19 mouse cellular contexts compared by ENCODE assay signal in the genomic region with DNA sequence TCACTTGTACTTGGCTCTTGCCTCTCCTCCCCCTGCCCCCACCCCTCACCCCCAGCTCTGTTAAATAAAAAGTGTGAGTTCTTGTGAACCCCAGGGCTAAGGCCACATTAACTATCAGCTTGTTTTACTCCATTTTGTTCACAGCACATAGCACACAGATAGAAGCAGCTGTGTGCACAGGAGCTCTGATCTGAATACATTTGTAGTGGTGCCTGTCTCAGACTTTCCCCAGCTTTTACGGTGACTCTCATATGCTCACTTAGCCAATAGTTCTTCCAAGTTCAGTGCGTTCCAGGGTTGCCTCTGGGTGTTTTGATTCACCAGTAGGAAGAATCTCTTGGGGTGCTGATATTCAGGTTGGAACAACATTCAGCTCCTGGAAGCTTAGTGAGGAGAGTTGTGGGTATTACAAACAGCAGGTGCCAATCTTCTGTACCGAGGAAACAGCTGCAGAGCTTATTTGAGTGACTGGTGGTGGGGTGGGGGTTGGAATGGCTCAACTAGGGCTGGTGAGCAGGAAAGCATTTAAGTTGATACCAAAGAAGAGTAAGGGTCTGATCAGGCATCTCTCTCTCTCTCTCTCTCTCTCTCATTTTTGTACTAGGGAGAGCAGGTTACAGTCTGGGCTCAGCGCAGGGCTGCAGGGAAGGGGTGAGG. TPM values are rescaled to one million over a fixed set of nuclear protein-coding genes. Genes with fewer than 3 reads are reported as not detected.
DNase-seq lines count a peak whose midpoint lies in the region; ATAC-seq and TF ChIP-seq lines count a peak whose summit lies in the region.
"Had no signal": no experiment of that assay in that cellular context is flagged by ENCODE, and none has a peak within 500 bp of the region (broad histone marks: within the 10 kb centered on the region; RNA-seq: fewer than 3 reads in every experiment).

No protein-coding gene starts in this region.

- 68% methylated on average over 4 of the region's 4 CpGs for WGBS in midbrain, embryonic 10.5 days
- 62% methylated on average over 4 of the region's 4 CpGs for WGBS in midbrain, embryonic 11.5 days
- 27% methylated on average over 4 of the region's 4 CpGs for WGBS in forebrain, embryonic 14.5 days
- 33% methylated on average over 4 of the region's 4 CpGs for WGBS in hindbrain, postnatal 0 days
- 76% methylated on average over 4 of the region's 4 CpGs for WGBS in intestine, postnatal 0 days

- H3K36me3 ChIP-seq in midbrain, embryonic 10.5 days: no peaks in the 10 kb centered on the region
- H3K36me3 ChIP-seq in midbrain, embryonic 11.5 days (ENCODE audit: control insufficient read depth, insufficient read depth, low read length): no peaks in the 10 kb centered on the region
- H3K36me3 ChIP-seq in forebrain, embryonic 14.5 days (ENCODE audit: control insufficient read depth, insufficient read depth, low read length): no peaks in the 10 kb centered on the region
- H3K36me3 ChIP-seq in hindbrain, postnatal 0 days (ENCODE audit: insufficient read depth, low read length): no peaks in the 10 kb centered on the region
- no peaks in the 10 kb centered on the region for H3K36me3 ChIP-seq in intestine, postnatal 0 days (ENCODE audit: control insufficient read depth, insufficient read depth)
- H3K36me3 ChIP-seq: G1E had no signal

- no peaks in the 10 kb centered on the region for H3K27me3 ChIP-seq in midbrain, embryonic 10.5 days (ENCODE audit: low read depth, poor library complexity, severe bottlenecking)
- no peaks in the 10 kb centered on the region for H3K27me3 ChIP-seq in midbrain, embryonic 11.5 days (ENCODE audit: control insufficient read depth, insufficient read depth, low read length)
- H3K27me3 ChIP-seq in forebrain, embryonic 14.5 days (replicated peaks; ENCODE audit: control insufficient read depth, insufficient read depth, low read length): no peaks in the 10 kb centered on the region
- no peaks in the 10 kb centered on the region for H3K27me3 ChIP-seq in hindbrain, postnatal 0 days (ENCODE audit: insufficient read depth, low read length)
- H3K27me3 ChIP-seq in intestine, postnatal 0 days (replicated peaks; ENCODE audit: control insufficient read depth, insufficient read depth, low read length): no peaks in the 10 kb centered on the region

- no peaks in the 10 kb centered on the region for H3K9me3 ChIP-seq in midbrain, embryonic 10.5 days (replicated peaks)
- H3K9me3 ChIP-seq in midbrain, embryonic 11.5 days (ENCODE audit: control insufficient read depth, low read length): no peaks in the 10 kb centered on the region
- H3K9me3 ChIP-seq in forebrain, embryonic 14.5 days (replicated peaks; ENCODE audit: control insufficient read depth, low read length): no peaks in the 10 kb centered on the region
- H3K9me3 ChIP-seq in hindbrain, postnatal 0 days (ENCODE audit: low read length): no peaks in the 10 kb centered on the region
- H3K9me3 ChIP-seq in intestine, postnatal 0 days (ENCODE audit: control insufficient read depth): no peaks in the 10 kb centered on the region
- H3K9me3 ChIP-seq: G1E had no signal

- no peak for DNase-seq in midbrain, embryonic 10.5 days (ENCODE audit: low spot score)
- no peak for DNase-seq in midbrain, embryonic 11.5 days (ENCODE audit: low spot score, missing footprints)
- peak; percentile 30 for DNase-seq in forebrain, embryonic 14.5 days (ENCODE audit: low spot score)
- DNase-seq in hindbrain, postnatal 0 days (ENCODE audit: low spot score): peak; percentile 10
- DNase-seq in retina, embryonic 14.5 days (ENCODE audit: low spot score): peak; percentile 25
- DNase-seq in kidney, adult 9 months: no peak
- DNase-seq in kidney, postnatal 36 days: no peak
- DNase-seq: adrenal gland, postnatal 25 days; cerebellum, adult 11 months; kidney, postnatal 10 days; lung, postnatal 10 days; right cerebral cortex, postnatal 4 days; thymus, postnatal 4 days had no signal

- no peak for ATAC-seq in midbrain, embryonic 11.5 days (ENCODE audit: low FRiP score)
- peak; percentile 19; the same call in 1 of the 2 replicates for ATAC-seq in forebrain, embryonic 14.5 days
- ATAC-seq in hindbrain, postnatal 0 days: no peak
- ATAC-seq in intestine, postnatal 0 days: no peak

- peaks cover 24% of the 10 kb centered on the region for H3K4me1 ChIP-seq in midbrain, embryonic 10.5 days
- H3K4me1 ChIP-seq in midbrain, embryonic 11.5 days (ENCODE audit: control insufficient read depth, insufficient read depth, low read length): peaks cover 9% of the 10 kb centered on the region; the same call in 1 of the 2 replicates
- H3K4me1 ChIP-seq in forebrain, embryonic 14.5 days (ENCODE audit: control insufficient read depth, insufficient read depth, low read length): peaks cover 24% of the 10 kb centered on the region
- H3K4me1 ChIP-seq in hindbrain, postnatal 0 days (ENCODE audit: insufficient read depth, low read length): peaks cover 7% of the 10 kb centered on the region
- no peaks in the 10 kb centered on the region for H3K4me1 ChIP-seq in intestine, postnatal 0 days (replicated peaks; ENCODE audit: control insufficient read depth, insufficient read depth, low read length)

- peak overlapping the region; percentile 57 for H3K27ac ChIP-seq in midbrain, embryonic 10.5 days (replicated peaks)
- no peak overlapping the region for H3K27ac ChIP-seq in midbrain, embryonic 11.5 days (ENCODE audit: low read depth, low read length)
- peak overlapping the region; percentile 72 for H3K27ac ChIP-seq in forebrain, embryonic 14.5 days (ENCODE audit: low read depth, low read length)
- H3K27ac ChIP-seq in hindbrain, postnatal 0 days: peak overlapping the region; percentile 62
- H3K27ac ChIP-seq in intestine, postnatal 0 days (ENCODE audit: low read depth, low read length): no peak overlapping the region

- H3K4me2 ChIP-seq in midbrain, embryonic 11.5 days: no peak overlapping the region
- H3K4me2 ChIP-seq in forebrain, embryonic 14.5 days (ENCODE audit: low read length): no peak overlapping the region
- no peak overlapping the region for H3K4me2 ChIP-seq in hindbrain, postnatal 0 days (ENCODE audit: low read depth, low read length)
- no peak overlapping the region for H3K4me2 ChIP-seq in intestine, postnatal 0 days (replicated peaks; ENCODE audit: low read depth)

- no peak overlapping the region for H3K4me3 ChIP-seq in midbrain, embryonic 10.5 days
- no peak overlapping the region for H3K4me3 ChIP-seq in midbrain, embryonic 11.5 days (ENCODE audit: low read depth, low read length)
- H3K4me3 ChIP-seq in forebrain, embryonic 14.5 days (ENCODE audit: low read depth, low read length): no peak overlapping the region
- no peak overlapping the region for H3K4me3 ChIP-seq in hindbrain, postnatal 0 days (ENCODE audit: low read length)
- H3K4me3 ChIP-seq in intestine, postnatal 0 days (ENCODE audit: low read depth, low read length): no peak overlapping the region

- H3K9ac ChIP-seq in midbrain, embryonic 11.5 days (ENCODE audit: low read length): no peak overlapping the region
- no peak overlapping the region for H3K9ac ChIP-seq in forebrain, embryonic 14.5 days (ENCODE audit: low read length)
- no peak overlapping the region for H3K9ac ChIP-seq in hindbrain, postnatal 0 days (replicated peaks; ENCODE audit: low read length)
- no peak overlapping the region for H3K9ac ChIP-seq in intestine, postnatal 0 days (ENCODE audit: low read depth, low read length)

- TF ChIP-seq CTCF in hindbrain, postnatal 0 days (IDR thresholded peaks at IDR 0.05; ENCODE audit: low read depth): no peak
- TF ChIP-seq CTCF in intestine, postnatal 0 days (IDR thresholded peaks at IDR 0.05; ENCODE audit: low read depth): no peak

RNA-seq across cellular contexts. Expression of a gene that starts 51.7 kb away (rescaled TPM):
- 0.12 and 0.27 TPM in 2 replicates for polyA plus RNA-seq in midbrain, embryonic 10.5 days (2016; fragmentation: Nextera tagmentation; extraction: Ambion mirVana)
- polyA plus RNA-seq in midbrain, embryonic 11.5 days (2014; fragmentation: Nextera tagmentation; extraction: Ambion mirVana): 0.07 and 0.23 TPM in 2 replicates
- polyA plus RNA-seq in forebrain, embryonic 14.5 days (2014; fragmentation: Nextera tagmentation; extraction: Ambion mirVana): 0.28 and 0.32 TPM in 2 replicates
- not detected in 2 replicates for total RNA-seq in hindbrain, postnatal 0 days (2014; rRNA removed)
- 0.23 and 0.50 TPM in 2 replicates for polyA plus RNA-seq in hindbrain, postnatal 0 days (2015; fragmentation: Nextera tagmentation; extraction: Ambion mirVana)
- not detected in 2 replicates for polyA plus RNA-seq in intestine, postnatal 0 days (2015; fragmentation: Nextera tagmentation; extraction: Ambion mirVana)
- total RNA-seq: adrenal gland, postnatal 25 days; granulocyte monocyte progenitor cell, adult 5-6 weeks; hematopoietic stem cell, adult 5-6 weeks; layer of hippocampus, postnatal 25 days; liver, adult 2 months had no signal
- polyA plus RNA-seq: G1E; liver, adult 2 months had no signal

Comparison
In these comparisons a context has a peak if more than half of its experiments do, and no peak if none do; other contexts are left out.
1. H3K27ac ChIP-seq: peak in midbrain, embryonic 10.5 days (single experiment), forebrain, embryonic 14.5 days (single experiment) and hindbrain, postnatal 0 days (single experiment); none in midbrain, embryonic 11.5 days (single experiment) and intestine, postnatal 0 days (single experiment).
2. DNase-seq: peak in forebrain, embryonic 14.5 days (single experiment), hindbrain, postnatal 0 days (single experiment) and retina, embryonic 14.5 days (single experiment); none in midbrain, embryonic 10.5 days (single experiment), midbrain, embryonic 11.5 days (single experiment), kidney, adult 9 months (single experiment) and kidney, postnatal 36 days (0 of 2).